Mouse (Mus musculus): ENCODE data around the gene Flna. TPM values are rescaled to one million over a fixed set of nuclear protein-coding genes. Genes with fewer than 3 reads are reported as not detected.

Gene Flna
- polyA plus RNA-seq, 1 experiment from 2014 or later, result 171 TPM

DNA sequence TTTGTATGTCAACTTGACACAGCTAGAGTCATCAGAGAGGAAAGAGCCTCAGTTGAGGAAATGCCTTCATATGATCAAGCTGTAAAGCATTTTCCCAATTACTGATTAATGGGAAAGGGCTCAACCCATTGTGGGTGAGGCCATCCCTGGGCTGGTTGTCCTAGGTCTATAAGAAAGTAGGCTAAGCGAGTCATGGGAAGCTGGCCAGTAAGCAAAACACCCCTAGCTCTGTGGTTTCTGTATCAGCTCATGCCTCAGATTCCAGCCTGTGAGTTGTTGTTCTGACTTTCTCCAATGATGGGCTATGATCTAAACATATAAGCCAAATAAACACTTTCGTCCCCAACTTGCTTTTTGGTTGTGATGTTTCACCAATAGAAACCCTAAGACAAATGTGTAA, 46.1 kb downstream of the Flna start:
- ATAC-seq (no peak), DNase-seq (ENCODE audit: low spot score) (no peak)
- Histone ChIP-seq H3K4me2 (replicated peaks; ENCODE audit: low read depth, low read length) (no peak overlapping the region), H3K9me3 (ENCODE audit: low read length) (no peaks in the 10 kb centered on the region), H3K27me3 (replicated peaks; ENCODE audit: insufficient read depth, low read length) (no peaks in the 10 kb centered on the region), H3K27ac (ENCODE audit: low read length) (no peak overlapping the region), H3K4me3 (ENCODE audit: low read depth, low read length) (no peak overlapping the region), H3K4me1 (ENCODE audit: insufficient read depth, low read depth, low read length) (no peaks in the 10 kb centered on the region), H3K9ac (replicated peaks; ENCODE audit: low read depth) (no peak overlapping the region), H3K36me3 (ENCODE audit: insufficient read depth, low read length) (no peaks in the 10 kb centered on the region)
- WGBS, result 81% methylated on average over 2 of the region's 2 CpGs
- no peak for TF ChIP-seq CTCF (IDR thresholded peaks at IDR 0.05)
- TF ChIP-seq EP300 (IDR thresholded peaks at IDR 0.05), result no peak

GRCm38 (mm10) chrX:74176959-74177358, 72.7 kb downstream of the Flna start, which contains the start of gene Tktl1:
TSS of gene Tktl1 (plus strand) at chrX:74177259.
- Histone ChIP-seq H3K4me3 (ENCODE audit: low read depth, low read length) (no peak within 1 kb of the TSS), H3K27ac (ENCODE audit: low read length) (no peak within 1 kb of the TSS), H3K9me3 (ENCODE audit: low read length) (no peaks in the 10 kb centered on the region), H3K27me3 (replicated peaks; ENCODE audit: insufficient read depth, low read length) (no peaks in the 10 kb centered on the region), H3K9ac (replicated peaks; ENCODE audit: low read depth) (no peak within 1 kb of the TSS), H3K36me3 (ENCODE audit: insufficient read depth, low read length) (no peaks in the 10 kb centered on the region), H3K4me1 (ENCODE audit: insufficient read depth, low read depth, low read length) (no peaks in the 10 kb centered on the region), H3K4me2 (replicated peaks; ENCODE audit: low read depth, low read length) (no peak within 1 kb of the TSS)
- DNase-seq (ENCODE audit: low spot score), result no peak
- 84% methylated on average over 17 of the region's 17 CpGs for WGBS
- ATAC-seq, result no peak
- TF ChIP-seq CTCF (IDR thresholded peaks at IDR 0.05) (no peak), EP300 (IDR thresholded peaks at IDR 0.05) (no peak)

Small RNA genes within 50 kb of the gene (microRNA-seq; reads per million reads assigned to microRNA genes)
- gene Mir7091, result not detected

Other genes starting within 250 kb of the Flna start
- 39.4 and 39.5 TPM in 2 replicates for gene Irak1, start 225.9 kb downstream of the Flna start, polyA plus RNA-seq (2015; fragmentation: Nextera tagmentation; extraction: Ambion mirVana)
- gene Opn1mw, start 122.4 kb downstream of the Flna start, polyA plus RNA-seq (2015; fragmentation: Nextera tagmentation; extraction: Ambion mirVana), result not detected in 2 replicates
- 9.8 and 10.0 TPM in 2 replicates for gene Mecp2, start 114.5 kb downstream of the Flna start, polyA plus RNA-seq (2015; fragmentation: Nextera tagmentation; extraction: Ambion mirVana)
- not detected in 2 replicates for gene Tex28, start 82.0 kb downstream of the Flna start, polyA plus RNA-seq (2015; fragmentation: Nextera tagmentation; extraction: Ambion mirVana)
- gene Tktl1, start 72.6 kb downstream of the Flna start, polyA plus RNA-seq (2015; fragmentation: Nextera tagmentation; extraction: Ambion mirVana), result not detected in 2 replicates
- gene Emd, start 4.9 kb upstream of the Flna start, polyA plus RNA-seq (2015; fragmentation: Nextera tagmentation; extraction: Ambion mirVana), result 16.1 and 18.6 TPM in 2 replicates
- gene Rpl10, start 21.0 kb upstream of the Flna start, polyA plus RNA-seq (2015; fragmentation: Nextera tagmentation; extraction: Ambion mirVana), result 661 and 759 TPM in 2 replicates
- gene Taz, start 32.1 kb upstream of the Flna start, polyA plus RNA-seq (2015; fragmentation: Nextera tagmentation; extraction: Ambion mirVana), result 82.7 and 84.9 TPM in 2 replicates
- 27.7 and 33.0 TPM in 2 replicates for gene Dnase1l1, start 32.5 kb upstream of the Flna start, polyA plus RNA-seq (2015; fragmentation: Nextera tagmentation; extraction: Ambion mirVana)
- gene Atp6ap1, start 47.3 kb upstream of the Flna start, polyA plus RNA-seq (2015; fragmentation: Nextera tagmentation; extraction: Ambion mirVana), result 129 and 140 TPM in 2 replicates
- gene Gdi1, start 55.2 kb upstream of the Flna start, polyA plus RNA-seq (2015; fragmentation: Nextera tagmentation; extraction: Ambion mirVana), result 96.7 and 113 TPM in 2 replicates
- gene Fam50a, start 63.2 kb upstream of the Flna start, polyA plus RNA-seq (2015; fragmentation: Nextera tagmentation; extraction: Ambion mirVana), result 47.1 and 49.6 TPM in 2 replicates
- 1.6 and 1.7 TPM in 2 replicates for gene Plxna3, start 79.2 kb upstream of the Flna start, polyA plus RNA-seq (2015; fragmentation: Nextera tagmentation; extraction: Ambion mirVana)
- 75.0 and 82.6 TPM in 2 replicates for gene Lage3, start 103.8 kb upstream of the Flna start, polyA plus RNA-seq (2015; fragmentation: Nextera tagmentation; extraction: Ambion mirVana)
- gene Ubl4a, start 123.4 kb upstream of the Flna start, polyA plus RNA-seq (2015; fragmentation: Nextera tagmentation; extraction: Ambion mirVana), result 53.0 and 56.2 TPM in 2 replicates
- gene Slc10a3, start 123.5 kb upstream of the Flna start, polyA plus RNA-seq (2015; fragmentation: Nextera tagmentation; extraction: Ambion mirVana), result 25.0 and 25.6 TPM in 2 replicates
- gene Fam3a, start 143.5 kb upstream of the Flna start, polyA plus RNA-seq (2015; fragmentation: Nextera tagmentation; extraction: Ambion mirVana), result 36.9 and 42.9 TPM in 2 replicates
- 15.1 and 16.6 TPM in 2 replicates for gene Ikbkg, start 143.5 kb upstream of the Flna start, polyA plus RNA-seq (2015; fragmentation: Nextera tagmentation; extraction: Ambion mirVana)
- gene G6pdx, start 179.4 kb upstream of the Flna start, polyA plus RNA-seq (2015; fragmentation: Nextera tagmentation; extraction: Ambion mirVana), result 24.9 and 27.6 TPM in 2 replicates
- not detected in 2 replicates for gene Gm6880, start 231.6 kb upstream of the Flna start, polyA plus RNA-seq (2015; fragmentation: Nextera tagmentation; extraction: Ambion mirVana)